Mouse (Mus musculus): ENCODE measurements around the gene Gnb1l.
"Not testable (repeated sequence)": the region's sequence is repeated elsewhere in the genome, so short reads cannot be mapped to it uniquely, and the experiment has no call there.

Gene Gnb1l

DNA sequence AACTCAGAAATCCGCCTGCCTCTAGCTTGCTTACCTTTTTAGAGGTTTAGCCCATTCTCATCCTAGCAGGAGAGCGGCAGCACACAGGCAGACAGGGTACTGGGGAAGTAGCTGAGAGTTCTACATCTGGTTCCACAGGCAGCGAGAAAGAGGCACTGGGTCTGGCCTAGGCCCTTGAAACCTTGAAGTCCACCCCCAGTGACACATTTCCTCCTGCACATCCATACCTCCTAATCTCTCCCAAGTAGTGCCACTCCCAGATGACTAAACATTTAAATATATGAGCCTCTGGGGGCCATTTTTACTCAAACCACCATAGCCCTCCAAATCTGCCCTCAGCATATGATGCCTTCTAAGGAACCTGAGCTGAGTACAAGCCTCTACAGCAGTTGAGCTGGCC is 16.1 kb upstream of the Gnb1l start:
- no peak for DNase-seq (ENCODE audit: extremely low spot score)

DNA sequence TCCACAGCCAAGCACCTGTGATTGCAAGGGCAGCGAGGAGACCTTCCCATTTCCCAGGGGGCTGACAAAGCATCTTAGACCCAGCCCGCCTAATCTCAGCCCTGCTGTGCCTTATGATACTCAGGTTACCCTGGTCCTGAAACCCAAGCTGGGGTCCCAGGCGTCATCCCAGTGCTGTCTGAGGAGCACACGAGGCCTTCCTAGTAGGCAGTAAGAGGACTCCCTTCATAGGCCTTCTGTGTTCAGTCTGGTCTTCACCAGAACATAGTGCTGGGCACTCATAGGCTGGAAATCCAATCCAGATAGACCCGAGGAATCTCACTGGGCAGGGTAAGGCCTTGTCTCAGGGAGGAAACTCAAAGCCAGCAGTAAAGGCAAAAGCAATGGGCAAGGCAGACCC is 14.7 kb upstream of the Gnb1l start:
- DNase-seq (ENCODE audit: extremely low spot score) = no peak

- no peak for DNase-seq (ENCODE audit: extremely low spot score)
Measured at GRCm38 (mm10) chr16:18484386-18484785, 14.1 kb upstream of the Gnb1l start.

GRCm38 (mm10) chr16:18484794-18485435 is 13.6 kb upstream of the Gnb1l start:
- DNase-seq (ENCODE audit: extremely low spot score) = no peak

DNA sequence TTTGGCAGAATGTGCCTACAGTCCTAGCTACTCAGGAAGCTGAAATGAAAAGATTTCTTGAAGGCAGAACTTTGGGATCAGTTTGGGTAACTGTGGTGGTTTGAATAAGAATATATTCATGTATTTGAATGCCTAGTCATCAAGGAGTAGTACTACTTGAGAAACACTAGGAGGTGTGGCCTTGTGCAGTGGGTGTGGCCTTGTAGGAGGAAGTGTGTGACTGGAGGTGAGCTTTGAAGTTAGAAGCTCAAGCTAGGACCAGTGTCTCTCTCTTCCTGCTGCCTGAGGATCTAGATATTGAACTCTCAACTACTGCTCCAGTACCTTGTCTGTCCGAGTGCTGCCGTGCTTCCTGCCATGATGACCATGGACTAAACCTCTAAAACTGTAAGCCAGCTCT is 12.4 kb upstream of the Gnb1l start:
- DNase-seq (ENCODE audit: extremely low spot score) = no peak

DNA sequence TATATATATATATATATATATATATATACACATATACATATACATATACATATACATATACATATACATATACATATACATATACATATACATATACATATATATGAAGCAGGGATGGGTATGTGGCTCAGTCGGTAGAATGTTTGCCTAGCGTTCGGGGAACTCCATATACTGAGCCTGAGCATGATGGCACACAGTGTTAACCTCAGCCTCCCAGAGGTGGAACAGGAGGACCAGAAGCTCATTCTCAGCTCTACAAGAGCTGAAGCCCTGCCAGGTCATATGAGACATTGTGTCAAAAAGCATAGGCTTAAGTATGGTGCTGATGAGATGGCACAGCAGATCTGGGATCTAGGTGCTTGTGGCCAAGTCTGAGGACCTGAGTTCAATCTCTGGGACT is 8.2 kb upstream of the Gnb1l start:
- DNase-seq (ENCODE audit: extremely low spot score) = no peak

GRCm38 (mm10) chr16:18490894-18491293 is 7.6 kb upstream of the Gnb1l start:
- DNase-seq (ENCODE audit: extremely low spot score) = no peak

- no peak for DNase-seq (ENCODE audit: extremely low spot score)
Measured at GRCm38 (mm10) chr16:18497865-18498515, 523 bp upstream of the Gnb1l start.

DNA sequence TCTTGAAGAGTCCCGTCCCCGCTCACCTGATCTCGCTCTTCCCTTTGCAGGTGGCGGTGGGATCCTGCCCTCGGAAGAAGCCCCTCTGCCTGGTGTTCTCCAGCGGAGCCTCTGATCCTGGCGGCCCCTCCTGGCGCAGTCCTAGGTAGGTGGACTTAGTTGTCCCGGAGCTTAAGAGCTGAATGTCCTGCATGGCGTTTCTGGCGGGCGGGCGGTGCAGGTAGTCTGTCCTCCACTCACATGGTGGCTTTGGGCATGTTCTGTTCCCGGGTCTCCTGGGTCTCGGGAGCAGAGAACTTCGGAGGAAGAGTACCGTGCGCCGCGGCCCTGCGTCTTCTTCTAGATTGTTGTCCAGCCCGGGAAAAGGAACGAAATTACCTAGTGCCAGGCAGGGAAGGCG is 483 bp downstream of the Gnb1l start:
- DNase-seq (ENCODE audit: extremely low spot score) = no peak

DNA sequence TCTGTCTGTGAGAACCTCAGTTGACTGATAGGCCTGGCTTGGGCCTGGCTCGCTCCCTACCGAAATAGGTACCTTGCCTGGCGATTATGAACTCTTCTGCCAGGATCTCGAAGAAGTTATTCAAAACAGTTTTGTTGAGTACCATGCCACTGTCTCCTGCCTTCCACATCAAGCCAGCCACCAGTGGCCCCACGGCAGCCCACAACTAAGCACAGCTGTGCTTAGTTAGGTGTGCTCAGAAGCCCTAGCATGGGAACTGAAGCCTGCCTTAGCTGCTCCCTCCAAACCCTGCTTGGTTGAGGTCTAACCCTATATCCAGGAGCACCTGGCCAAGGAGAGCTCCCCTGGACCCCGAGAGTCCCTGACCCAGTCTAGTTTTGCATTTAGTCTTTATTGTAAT is 3.0 kb downstream of the Gnb1l start:
- DNase-seq (ENCODE audit: extremely low spot score) = no peak

GRCm38 (mm10) chr16:18503566-18504342 is 5.2 kb downstream of the Gnb1l start:
- DNase-seq (ENCODE audit: extremely low spot score) = no peak

DNA sequence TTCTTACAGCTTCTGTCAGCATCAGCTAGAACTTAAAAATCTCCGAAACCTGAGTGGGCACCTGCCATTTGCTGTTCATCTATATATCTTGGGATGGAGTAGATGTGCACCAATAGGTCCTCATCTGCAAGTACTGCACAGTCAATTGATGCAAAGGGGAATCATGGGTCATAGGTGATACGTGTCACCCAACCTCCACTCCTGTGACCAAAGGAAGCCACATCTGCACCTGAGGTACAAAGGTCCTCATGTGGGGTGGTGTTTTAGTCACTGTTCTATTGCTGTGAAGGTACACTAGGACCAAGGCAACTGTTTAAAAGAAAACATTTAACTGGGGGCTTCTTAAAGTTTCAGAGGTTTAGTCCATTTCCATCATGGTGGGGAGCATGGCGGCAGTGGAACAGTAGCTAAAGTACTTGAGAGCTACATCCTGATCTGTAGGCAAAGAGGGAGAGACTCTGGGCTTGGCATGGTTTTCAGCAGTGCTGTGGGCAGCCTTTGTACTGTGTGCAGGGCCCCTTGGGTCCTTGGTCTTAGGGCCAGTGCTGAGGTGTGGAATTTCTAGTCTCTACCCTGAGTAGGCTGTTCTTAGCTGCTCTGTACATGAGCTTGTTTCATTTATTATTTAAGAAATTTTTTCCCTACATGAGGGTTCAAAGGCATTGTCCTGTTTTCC is 8.1 kb downstream of the Gnb1l start:
- no peak for DNase-seq (ENCODE audit: extremely low spot score)

- DNase-seq (ENCODE audit: extremely low spot score) = no peak
Measured at GRCm38 (mm10) chr16:18507200-18507549, 8.7 kb downstream of the Gnb1l start.

DNA sequence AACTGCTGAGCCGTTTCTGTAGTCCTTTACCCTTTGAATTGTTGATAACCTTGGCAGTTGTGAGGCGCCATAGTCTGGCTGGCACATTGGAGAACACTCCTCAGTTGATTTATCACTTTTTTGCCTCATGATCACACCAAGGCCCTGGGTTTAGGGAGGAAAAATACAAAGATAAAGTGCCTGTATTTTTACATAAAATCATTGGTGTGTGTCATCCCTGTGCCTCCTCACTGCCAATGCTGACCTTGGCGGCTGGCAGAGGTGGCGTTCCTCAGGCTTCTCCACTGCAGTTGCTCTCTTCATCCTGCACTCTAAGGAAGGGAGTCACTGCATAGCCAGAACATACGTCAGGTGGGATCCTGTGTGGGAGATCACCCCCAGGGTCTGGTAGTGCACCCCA is 13.2 kb downstream of the Gnb1l start:
- no peak for DNase-seq (ENCODE audit: extremely low spot score)

- DNase-seq (ENCODE audit: extremely low spot score) = no peak
Measured at GRCm38 (mm10) chr16:18513508-18513907, 15.0 kb downstream of the Gnb1l start.

GRCm38 (mm10) chr16:18518091-18518490 is 19.6 kb downstream of the Gnb1l start:
- no peak for DNase-seq (ENCODE audit: extremely low spot score)

GRCm38 (mm10) chr16:18523563-18524245 is 25.2 kb downstream of the Gnb1l start:
- DNase-seq (ENCODE audit: extremely low spot score) = no peak

DNA sequence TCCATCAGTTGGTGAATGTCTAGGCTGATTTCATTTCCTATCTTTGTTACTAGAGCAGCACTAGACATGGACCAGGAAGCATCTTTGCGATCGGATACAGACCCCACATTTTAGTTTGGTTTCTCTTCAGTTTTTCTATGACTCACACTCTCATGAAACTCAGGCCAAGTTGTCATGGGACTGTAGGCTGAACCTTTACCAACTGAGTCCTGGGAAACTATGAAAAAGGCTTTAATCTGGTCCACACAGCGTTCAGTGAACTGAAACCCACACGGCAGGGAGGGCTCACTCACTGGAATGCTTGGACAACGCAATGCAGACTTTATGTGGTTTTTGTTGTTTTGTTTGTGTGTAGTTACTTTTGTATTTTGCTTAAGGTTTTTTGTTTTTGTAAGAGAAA is 30.1 kb downstream of the Gnb1l start:
- DNase-seq (ENCODE audit: extremely low spot score) = no peak

DNA sequence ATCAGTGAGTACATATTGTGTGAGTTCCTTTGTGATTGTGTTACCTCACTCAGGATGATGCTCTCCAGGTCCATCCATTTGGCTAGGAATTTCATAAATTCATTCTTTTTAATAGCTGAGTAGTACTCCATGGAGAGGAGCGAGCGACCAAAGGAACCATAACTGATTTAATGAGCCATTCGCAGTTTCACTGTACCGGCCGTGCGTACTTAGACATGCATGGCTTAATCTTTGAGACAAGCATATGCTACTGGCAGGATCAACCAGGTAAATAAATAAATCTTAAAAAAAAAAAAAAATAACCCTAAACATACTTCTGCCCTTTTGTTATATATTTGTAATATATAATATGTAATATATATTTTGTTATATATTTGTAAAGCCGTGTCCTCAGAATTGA is 34.5 kb downstream of the Gnb1l start:
- DNase-seq (ENCODE audit: extremely low spot score) = not testable (repeated sequence)

DNA sequence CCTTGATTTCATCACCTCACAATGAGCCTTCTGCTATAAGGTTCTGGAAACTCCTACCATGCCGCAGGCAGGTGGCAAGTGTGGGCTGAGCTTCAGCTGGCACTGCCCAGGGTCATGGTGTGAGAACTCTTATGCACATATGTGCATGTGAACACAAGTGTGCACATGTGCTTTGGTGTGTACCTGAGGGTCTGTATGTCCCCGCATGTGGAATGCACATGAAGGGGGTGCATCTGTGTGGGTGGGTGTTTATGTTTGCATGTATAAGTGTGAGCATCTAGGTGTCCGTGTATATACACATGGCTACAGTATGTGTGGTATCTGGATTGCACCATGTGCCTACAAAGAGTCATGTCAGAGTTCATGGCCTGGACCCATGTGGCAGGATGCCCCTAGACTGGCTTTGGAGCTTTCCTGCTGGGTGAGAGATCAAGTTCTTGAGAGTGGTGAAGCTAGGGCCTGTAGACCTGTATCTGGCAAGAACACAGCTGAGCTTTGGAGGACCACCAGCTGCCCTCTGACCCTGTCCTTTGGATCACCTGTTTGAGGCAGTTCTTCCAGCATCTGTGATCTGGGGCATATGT is 39.0 kb downstream of the Gnb1l start:
- no peak for DNase-seq (ENCODE audit: extremely low spot score)

- DNase-seq (ENCODE audit: extremely low spot score) = no peak
Measured at GRCm38 (mm10) chr16:18539281-18539680, 40.8 kb downstream of the Gnb1l start.
